Mouse (Mus musculus): ENCODE measurements around the gene Chst11.

Gene Chst11

GRCm38 (mm10) chr10:83140258-83140936 is 155.1 kb downstream of the Chst11 start:
- DNase-seq (ENCODE audit: low read depth, low spot score) = peak; percentile 38

- no peak for DNase-seq (ENCODE audit: low read depth, low spot score)
Observed at GRCm38 (mm10) chr10:83141434-83141833, 156.1 kb downstream of the Chst11 start.

GRCm38 (mm10) chr10:83143049-83143448 is 157.8 kb downstream of the Chst11 start:
- DNase-seq (ENCODE audit: low read depth, low spot score) = no peak

DNA sequence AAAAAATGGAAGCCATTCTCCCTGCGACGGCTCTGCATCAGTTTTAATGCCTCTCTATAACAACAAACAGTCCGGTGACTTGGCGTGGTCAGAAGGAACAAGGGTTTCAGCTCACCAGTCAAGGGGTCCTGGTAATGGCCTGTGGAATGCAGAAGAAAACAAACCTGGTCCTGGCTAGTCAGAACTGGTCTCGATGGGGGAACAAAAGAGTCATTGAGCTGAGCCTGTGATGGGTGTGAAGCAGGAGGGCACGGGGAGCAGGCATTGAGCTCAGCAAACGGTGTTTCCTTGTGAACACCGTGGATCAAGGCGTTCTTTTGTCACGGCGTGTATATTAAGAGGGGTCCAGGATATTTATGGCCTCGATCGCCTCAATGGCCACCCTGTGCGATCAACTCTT is 160.5 kb downstream of the Chst11 start:
- DNase-seq (ENCODE audit: low read depth, low spot score) = no peak

- no peak for DNase-seq (ENCODE audit: low read depth, low spot score)
Observed at GRCm38 (mm10) chr10:83149342-83150178, 164.3 kb downstream of the Chst11 start.

DNA sequence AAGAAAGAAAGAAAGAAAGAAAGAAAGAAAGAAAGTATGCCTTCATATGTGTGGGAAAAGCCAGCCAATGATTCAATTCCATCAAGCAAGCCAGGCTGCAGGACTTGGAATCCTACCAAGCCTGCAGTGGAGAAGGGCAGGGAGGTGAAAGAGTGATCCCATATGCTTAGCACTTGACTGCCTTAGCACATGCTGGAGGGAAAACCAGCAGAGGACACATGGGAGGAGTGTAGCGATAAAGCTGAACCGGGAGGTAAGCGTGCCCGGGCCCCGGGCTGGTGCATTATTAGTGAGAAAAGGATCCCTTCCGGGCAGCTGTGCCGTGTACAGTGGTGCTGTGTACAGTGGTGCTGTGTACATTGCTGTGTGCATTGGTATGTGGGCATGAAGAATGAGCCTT is 165.3 kb downstream of the Chst11 start:
- no peak for DNase-seq (ENCODE audit: low read depth, low spot score)

- DNase-seq (ENCODE audit: low read depth, low spot score) = no peak
Observed at GRCm38 (mm10) chr10:83151362-83151761, 166.1 kb downstream of the Chst11 start.

DNA sequence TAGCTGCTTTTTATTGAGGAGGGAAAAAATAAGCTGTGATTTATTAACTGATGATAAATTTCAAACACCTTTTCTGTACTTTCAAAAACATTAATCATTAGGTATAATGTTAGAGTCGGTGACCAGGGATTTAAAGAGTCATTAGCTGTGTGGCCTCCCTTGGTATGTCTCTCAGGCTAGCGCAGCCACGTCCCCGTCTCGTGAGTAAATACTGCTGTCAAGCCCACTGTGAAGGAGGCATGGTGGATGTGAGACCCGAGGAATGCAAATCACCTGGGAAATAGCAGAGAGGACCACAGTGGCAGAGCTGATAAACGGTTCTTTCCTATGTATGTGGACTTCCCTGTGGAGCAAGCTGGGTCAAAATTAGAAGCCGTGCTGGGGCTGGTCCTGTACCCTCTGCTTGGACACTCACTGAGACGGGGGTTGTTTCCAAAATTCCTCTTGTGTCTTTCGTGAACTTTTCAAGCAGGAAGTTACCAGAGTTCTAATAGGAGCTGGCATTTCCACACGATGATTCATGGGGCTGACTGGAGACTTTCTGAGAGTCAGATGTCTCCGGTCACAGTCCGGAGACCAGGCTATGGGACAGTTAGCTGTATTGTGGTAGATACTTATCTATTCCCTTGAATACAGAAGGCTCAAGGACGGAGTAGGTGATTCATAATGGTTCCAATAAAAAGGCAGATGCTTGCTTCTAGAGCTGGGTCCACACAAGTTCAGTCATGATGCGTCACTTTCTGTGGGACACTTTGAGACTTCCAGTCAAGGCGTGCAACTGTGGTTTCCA is 166.8 kb downstream of the Chst11 start:
- DNase-seq (ENCODE audit: low read depth, low spot score) = no peak

- DNase-seq (ENCODE audit: low read depth, low spot score) = no peak
Observed at GRCm38 (mm10) chr10:83152723-83153122, 167.4 kb downstream of the Chst11 start.

DNA sequence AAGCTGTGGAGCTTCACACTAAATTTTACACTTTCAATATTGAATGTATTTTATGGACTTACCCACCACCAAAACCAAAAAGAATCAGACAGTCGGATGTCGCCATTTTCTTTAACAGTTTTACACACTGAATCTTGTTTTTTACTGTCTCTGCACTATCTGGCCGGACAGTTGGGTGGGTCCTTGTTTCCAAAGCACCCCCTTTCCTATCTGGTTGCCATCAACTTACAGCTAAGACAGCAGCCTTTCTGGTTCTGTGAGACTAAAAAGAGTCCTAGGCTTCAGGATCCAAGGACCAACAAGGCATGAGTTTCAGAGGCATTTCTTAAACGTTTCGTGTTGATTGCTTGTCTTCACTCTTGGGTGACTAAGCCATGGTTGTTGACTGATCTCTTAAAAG is 168.1 kb downstream of the Chst11 start:
- DNase-seq (ENCODE audit: low read depth, low spot score) = no peak

GRCm38 (mm10) chr10:83153887-83154286 is 168.6 kb downstream of the Chst11 start:
- peak; percentile 66 for DNase-seq (ENCODE audit: low read depth, low spot score)

GRCm38 (mm10) chr10:83157289-83157688 is 172.0 kb downstream of the Chst11 start:
- no peak for DNase-seq (ENCODE audit: low read depth, low spot score)

GRCm38 (mm10) chr10:83158322-83158721 is 173.0 kb downstream of the Chst11 start:
- DNase-seq (ENCODE audit: low read depth, low spot score) = no peak

- no peak for DNase-seq (ENCODE audit: low read depth, low spot score)
Observed at GRCm38 (mm10) chr10:83159229-83159628, 173.9 kb downstream of the Chst11 start.

DNA sequence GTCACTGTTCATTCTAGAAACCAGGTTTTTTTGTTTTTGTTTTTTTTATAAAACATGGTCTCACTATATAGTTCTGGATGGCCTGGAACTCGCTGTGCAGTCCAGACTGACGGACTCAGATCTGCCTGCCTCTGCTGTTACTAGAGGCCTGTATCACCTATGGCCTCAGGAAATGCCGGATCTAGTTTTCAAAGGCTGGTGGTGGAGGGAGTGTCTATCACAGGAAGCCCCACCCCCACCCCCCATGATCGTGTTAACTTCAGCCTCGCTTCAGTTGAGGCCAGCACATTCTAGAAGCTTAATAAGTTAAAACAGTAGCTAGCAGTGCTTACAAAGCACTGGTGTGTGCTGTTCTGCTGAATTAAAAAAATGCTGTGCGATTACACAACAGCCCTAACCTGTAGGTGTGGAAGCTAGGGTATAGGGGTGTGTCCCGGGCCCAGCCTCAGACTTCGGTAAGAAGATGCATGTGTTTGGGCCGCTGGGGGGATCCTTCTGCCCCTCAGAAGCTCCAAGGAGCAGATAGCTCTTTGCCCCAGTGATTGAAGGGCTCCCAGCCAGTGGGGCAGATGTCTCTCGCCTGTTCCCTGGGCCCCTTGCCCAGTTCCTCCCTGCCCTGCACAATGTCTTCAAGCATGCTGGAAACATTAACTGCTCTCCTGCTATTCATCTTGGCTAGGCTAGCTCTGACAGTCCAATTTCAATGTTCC is 176.5 kb downstream of the Chst11 start:
- peak; percentile 59 for DNase-seq (ENCODE audit: low read depth, low spot score)

DNA sequence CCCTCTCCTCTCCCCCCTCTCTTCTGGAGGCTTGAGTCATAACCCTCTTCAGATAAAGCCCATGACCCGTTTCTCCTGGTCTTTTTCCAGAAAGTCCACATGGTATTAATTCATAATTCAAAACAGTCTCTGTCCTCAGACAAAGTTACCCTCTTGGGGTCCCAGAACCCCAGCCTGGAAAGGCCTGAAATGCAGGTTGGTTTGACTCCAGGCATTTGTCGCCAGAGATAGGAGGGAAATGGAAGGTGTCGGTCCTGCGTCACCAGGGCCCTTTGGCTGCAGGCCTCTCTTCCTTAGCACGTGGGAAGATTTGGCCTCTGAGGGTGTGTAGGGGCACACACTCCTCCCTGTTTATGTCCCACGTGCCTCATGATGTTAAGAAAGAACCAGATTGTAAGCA is 178.6 kb downstream of the Chst11 start:
- no peak for DNase-seq (ENCODE audit: low read depth, low spot score)

- no peak for DNase-seq (ENCODE audit: low read depth, low spot score)
Observed at GRCm38 (mm10) chr10:83164901-83165435, 179.7 kb downstream of the Chst11 start.

DNA sequence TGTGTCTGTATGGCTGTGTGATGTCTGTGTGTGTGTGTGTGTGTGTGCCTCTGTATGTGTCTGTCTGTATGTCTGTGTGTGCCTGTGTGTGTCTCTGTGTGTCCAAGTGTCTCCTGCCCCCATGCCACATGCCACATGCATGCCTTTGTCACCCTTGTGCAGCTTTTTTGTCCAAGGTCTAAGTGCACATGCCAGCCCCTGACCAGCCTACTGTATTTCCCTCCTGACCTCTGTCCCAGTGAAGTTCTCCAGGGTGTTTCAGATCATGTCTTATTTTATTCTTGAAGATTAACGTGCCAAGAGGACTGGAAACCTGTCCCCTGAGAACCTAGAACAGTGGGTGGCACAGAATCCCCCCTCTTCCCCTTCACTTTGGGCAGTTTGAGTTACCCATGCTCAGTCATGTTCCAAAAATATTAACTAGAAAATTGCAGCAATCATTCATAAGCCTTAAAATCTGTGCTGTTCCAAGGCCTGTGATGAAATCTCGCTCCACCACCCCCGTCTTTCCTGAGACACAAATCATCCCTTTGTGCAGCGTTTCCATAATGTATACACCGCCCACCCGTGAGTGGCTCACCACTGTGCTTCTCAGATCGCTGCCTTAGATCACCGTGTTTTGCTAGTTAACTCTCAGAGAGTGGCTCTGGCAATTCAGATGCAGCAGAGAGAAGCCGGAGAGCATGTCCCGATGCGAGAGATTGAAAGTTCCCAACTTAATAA is 180.4 kb downstream of the Chst11 start:
- no peak for DNase-seq (ENCODE audit: low read depth, low spot score)

DNA sequence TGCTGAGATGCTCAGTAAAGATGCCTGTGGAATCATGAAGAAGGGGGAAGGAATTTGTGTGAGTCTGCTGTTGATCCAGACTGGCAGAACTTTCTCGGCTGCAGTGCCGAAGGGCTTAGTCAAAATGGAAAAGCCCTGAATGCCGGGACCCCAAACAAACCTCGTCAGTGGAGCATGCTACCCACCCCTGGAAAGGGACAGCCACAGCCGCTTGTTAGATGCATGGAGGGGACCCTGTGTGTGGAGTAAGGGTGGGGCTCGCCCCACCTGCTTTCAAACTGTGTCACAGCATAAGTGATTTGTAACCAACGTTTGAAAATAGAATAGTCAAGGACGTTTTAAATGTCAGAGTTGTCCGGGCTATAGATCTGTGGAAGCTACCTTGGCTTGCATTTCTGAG is 181.0 kb downstream of the Chst11 start:
- no peak for DNase-seq (ENCODE audit: low read depth, low spot score)

DNA sequence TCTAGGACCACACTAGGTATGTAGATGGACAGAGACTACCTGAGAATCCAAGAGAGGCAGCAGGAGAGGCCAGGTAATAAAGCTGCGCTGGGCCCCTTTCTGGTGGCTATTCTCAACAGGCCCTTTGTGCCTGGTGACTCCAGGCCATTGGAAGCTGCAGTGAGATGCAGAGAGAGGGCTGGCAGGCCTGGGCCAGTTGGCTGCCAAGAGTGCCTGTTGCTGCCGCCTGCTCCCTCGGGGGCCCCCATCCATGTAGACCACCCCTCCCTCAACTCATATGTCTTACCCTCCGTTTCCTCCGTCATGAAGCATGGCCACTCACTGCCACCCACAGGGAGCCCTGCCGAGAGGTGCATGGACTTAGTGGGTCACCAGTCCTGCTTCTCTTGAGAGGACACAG is 182.2 kb downstream of the Chst11 start:
- no peak for DNase-seq (ENCODE audit: low read depth, low spot score)
